Mouse (Mus musculus) limb, embryonic 10.5 days (tissue): ENCODE results near the gene Lrig3. TPM values are rescaled to one million over a fixed set of nuclear protein-coding genes. Genes with fewer than 3 reads are reported as not detected.

Experiments
- DNase-seq: peaks from one replicate; pipeline ENCODE4 v3.0.0-alpha.2; 2017; ENCODE audit warnings: low spot score
- H3K27ac ChIP-seq: fragments of 300-500 bp; sonication (generic); 2 replicates; pipeline ENCODE4 v1.5.1; 2016; ENCODE audit warnings: mild to moderate bottlenecking
- H3K27me3 ChIP-seq: fragments of 300-500 bp; sonication (generic); 2 replicates; pipeline ENCODE4 v1.6.1; 2016; ENCODE audit warnings: low read depth, mild to moderate bottlenecking; ENCODE audit not compliant: poor library complexity, severe bottlenecking
- H3K36me3 ChIP-seq: fragments of 300-500 bp; sonication (generic); 2 replicates; pipeline ENCODE4 v1.6.1; 2016; ENCODE audit warnings: mild to moderate bottlenecking, moderate library complexity
- H3K4me1 ChIP-seq: fragments of 300-500 bp; sonication (generic); 2 replicates; pipeline ENCODE4 v1.6.1; 2016
- H3K4me3 ChIP-seq: fragments of 300-500 bp; sonication (generic); 2 replicates; pipeline ENCODE4 v1.5.1; 2016; ENCODE audit warnings: mild to moderate bottlenecking, moderate library complexity
- H3K9me3 ChIP-seq: fragments of 300-500 bp; sonication (generic); replicated peaks from 2 replicates; pipeline ENCODE4 v1.6.1; 2016; ENCODE audit warnings: mild to moderate bottlenecking
- WGBS: fragments of 180-500 bp; shearing (Covaris S2); methylation state at CpG from one replicate; pipeline ENCODE4 v1.1.7; 2016; 5-methylcytosine and 5-hydroxymethylcytosine counted together
- polyA plus RNA-seq: library from polyadenylated mRNA; unstranded; fragments of >200 nt; fragmentation: Nextera tagmentation; extraction: Ambion mirVana; gene quantifications from 2 replicates; pipeline ENCODE4 v1.2.1, GENCODE M21; 2016

Lrig3 gene
- polyA plus RNA-seq, 1 experiment from 2014 or later: 49.9 TPM

- WGBS: 15% methylated on average over 16 of the region's 16 CpGs
- Histone ChIP-seq H3K27ac (peak overlapping the region; percentile 100), H3K4me1 (peaks cover 52% of the 10 kb centered on the region), H3K4me3 (peak overlapping the region; percentile 97), H3K27me3 (no peaks in the 10 kb centered on the region; the same call in 1 of the 2 replicates), H3K9me3 (no peaks in the 10 kb centered on the region), H3K36me3 (peaks cover 10% of the 10 kb centered on the region)
- peak; percentile 62 for DNase-seq
Measured at GRCm38 (mm10) chr10:125968191-125969132, 2.5 kb downstream of the Lrig3 start.

GRCm38 (mm10) chr10:125969133-125969490 is 3.1 kb downstream of the Lrig3 start:
- H3K27ac ChIP-seq: peak overlapping the region; percentile 100
- 18% methylated on average over 10 of the region's 10 CpGs for WGBS
- peaks cover 58% of the 10 kb centered on the region for H3K4me1 ChIP-seq

GRCm38 (mm10) chr10:125970031-125970430 is 4.1 kb downstream of the Lrig3 start:
- Histone ChIP-seq H3K9me3 (no peaks in the 10 kb centered on the region), H3K36me3 (peaks cover 20% of the 10 kb centered on the region), H3K4me1 (peaks cover 58% of the 10 kb centered on the region), H3K4me3 (peak overlapping the region; percentile 97), H3K27ac (peak overlapping the region; percentile 100), H3K27me3 (no peaks in the 10 kb centered on the region)
- no peak for DNase-seq
- 47% methylated on average over 2 of the region's 2 CpGs for WGBS

More at GRCm38 (mm10) chr10:125969133-125969490, 3.1 kb downstream of the Lrig3 start:
- no peaks in the 10 kb centered on the region for H3K9me3 ChIP-seq
- H3K27me3 ChIP-seq: no peaks in the 10 kb centered on the region
- peak overlapping the region; percentile 97 for H3K4me3 ChIP-seq
- peaks cover 12% of the 10 kb centered on the region for H3K36me3 ChIP-seq
- peak; percentile 59 for DNase-seq

- peak overlapping the region; percentile 100 for H3K27ac ChIP-seq
Measured at GRCm38 (mm10) chr10:125970500-125970899, 4.5 kb downstream of the Lrig3 start.

GRCm38 (mm10) chr10:125973726-125974125 is 7.8 kb downstream of the Lrig3 start:
- DNase-seq: no peak
- H3K4me1 ChIP-seq: peaks cover 86% of the 10 kb centered on the region
- WGBS: 26% methylated on average over 7 of the region's 7 CpGs
- no peaks in the 10 kb centered on the region for H3K27me3 ChIP-seq
- peaks cover 56% of the 10 kb centered on the region for H3K36me3 ChIP-seq
- no peaks in the 10 kb centered on the region for H3K9me3 ChIP-seq
- H3K27ac ChIP-seq: peak overlapping the region; percentile 69
- H3K4me3 ChIP-seq: no peak overlapping the region

More at GRCm38 (mm10) chr10:125970500-125970899, 4.5 kb downstream of the Lrig3 start:
- peaks cover 58% of the 10 kb centered on the region for H3K4me1 ChIP-seq
- no peaks in the 10 kb centered on the region for H3K27me3 ChIP-seq
- H3K36me3 ChIP-seq: peaks cover 24% of the 10 kb centered on the region
- peak; percentile 86 for DNase-seq
- peak overlapping the region; percentile 97 for H3K4me3 ChIP-seq
- no peaks in the 10 kb centered on the region for H3K9me3 ChIP-seq
- WGBS: 14% methylated on average over 4 of the region's 4 CpGs

GRCm38 (mm10) chr10:125981938-125982337 is 16.0 kb downstream of the Lrig3 start:
- no peak for DNase-seq
- Histone ChIP-seq H3K27ac (no peak overlapping the region), H3K4me1 (peaks cover 53% of the 10 kb centered on the region), H3K9me3 (no peaks in the 10 kb centered on the region), H3K4me3 (no peak overlapping the region), H3K36me3 (peaks cover 95% of the 10 kb centered on the region), H3K27me3 (no peaks in the 10 kb centered on the region)
- WGBS: 90% methylated on average over 5 of the region's 5 CpGs

GRCm38 (mm10) chr10:125984473-125985035 is 18.6 kb downstream of the Lrig3 start:
- Histone ChIP-seq H3K9me3 (no peaks in the 10 kb centered on the region), H3K27me3 (no peaks in the 10 kb centered on the region), H3K4me3 (no peak overlapping the region), H3K4me1 (peaks cover 59% of the 10 kb centered on the region), H3K36me3 (peaks cover 97% of the 10 kb centered on the region), H3K27ac (no peak overlapping the region)
- no peak for DNase-seq
- 78% methylated on average over 9 of the region's 9 CpGs for WGBS

- Histone ChIP-seq H3K9me3 (no peaks in the 10 kb centered on the region), H3K36me3 (peaks cover 88% of the 10 kb centered on the region), H3K27ac (no peak overlapping the region), H3K4me1 (peaks cover 71% of the 10 kb centered on the region), H3K27me3 (no peaks in the 10 kb centered on the region), H3K4me3 (no peak overlapping the region)
- 95% methylated on average over 1 of the region's 1 CpGs for WGBS
- no peak for DNase-seq
Measured at GRCm38 (mm10) chr10:125985795-125986194, 19.8 kb downstream of the Lrig3 start.

GRCm38 (mm10) chr10:125986443-125986842 is 20.5 kb downstream of the Lrig3 start:
- Histone ChIP-seq H3K36me3 (peaks cover 81% of the 10 kb centered on the region), H3K27ac (no peak overlapping the region), H3K27me3 (no peaks in the 10 kb centered on the region), H3K9me3 (no peaks in the 10 kb centered on the region), H3K4me3 (no peak overlapping the region), H3K4me1 (peaks cover 73% of the 10 kb centered on the region)
- no peak for DNase-seq
- 92% methylated on average over 9 of the region's 9 CpGs for WGBS

- H3K4me1 ChIP-seq: peaks cover 79% of the 10 kb centered on the region
- WGBS: 80% methylated on average over 6 of the region's 6 CpGs
Measured at GRCm38 (mm10) chr10:125987307-125987706, 21.3 kb downstream of the Lrig3 start.

GRCm38 (mm10) chr10:125988037-125988436 is 22.1 kb downstream of the Lrig3 start:
- WGBS: 88% methylated on average over 11 of the region's 11 CpGs
- no peak overlapping the region for H3K4me3 ChIP-seq
- H3K27ac ChIP-seq: no peak overlapping the region
- peaks cover 84% of the 10 kb centered on the region for H3K4me1 ChIP-seq
- H3K9me3 ChIP-seq: no peaks in the 10 kb centered on the region
- DNase-seq: no peak
- H3K27me3 ChIP-seq: no peaks in the 10 kb centered on the region
- H3K36me3 ChIP-seq: peaks cover 77% of the 10 kb centered on the region

More at GRCm38 (mm10) chr10:125987307-125987706, 21.3 kb downstream of the Lrig3 start:
- no peak for DNase-seq
- Histone ChIP-seq H3K9me3 (no peaks in the 10 kb centered on the region), H3K4me3 (no peak overlapping the region), H3K27ac (no peak overlapping the region), H3K27me3 (no peaks in the 10 kb centered on the region), H3K36me3 (peaks cover 77% of the 10 kb centered on the region)

- Histone ChIP-seq H3K4me3 (no peak overlapping the region), H3K27me3 (no peaks in the 10 kb centered on the region), H3K27ac (peak overlapping the region; percentile 59; the same call in 1 of the 2 replicates), H3K4me1 (peaks cover 76% of the 10 kb centered on the region), H3K9me3 (no peaks in the 10 kb centered on the region), H3K36me3 (peaks cover 71% of the 10 kb centered on the region)
- DNase-seq: no peak
- 61% methylated on average over 7 of the region's 7 CpGs for WGBS
Measured at GRCm38 (mm10) chr10:125989890-125990289, 23.9 kb downstream of the Lrig3 start.

GRCm38 (mm10) chr10:125990394-125990793 is 24.4 kb downstream of the Lrig3 start:
- Histone ChIP-seq H3K27me3 (no peaks in the 10 kb centered on the region), H3K4me3 (no peak overlapping the region), H3K27ac (peak overlapping the region; percentile 59; the same call in 1 of the 2 replicates), H3K4me1 (peaks cover 75% of the 10 kb centered on the region), H3K9me3 (no peaks in the 10 kb centered on the region), H3K36me3 (peaks cover 71% of the 10 kb centered on the region)
- no peak for DNase-seq
- WGBS: 40% methylated on average over 5 of the region's 5 CpGs
